Mouse (Mus musculus): Measurements from ENCODE around the gene Gsdma3.

- TF ChIP-seq POLR2A (IDR thresholded peaks at IDR 0.05; ENCODE audit: insufficient read length, low read depth) = peak; percentile 64
- peak; percentile 64 for TF ChIP-seq POLR2AphosphoS2 (IDR thresholded peaks at IDR 0.05; ENCODE audit: insufficient read length, low read depth)
- TF ChIP-seq MYOD1 (IDR thresholded peaks at IDR 0.05; ENCODE audit: control insufficient read depth in 1 of 3, insufficient read length in 2 of 3, low read depth in 2 of 3) = peak in 1 of 3 experiments; percentile 25
- peak; percentile 61 for TF ChIP-seq MAX (IDR thresholded peaks at IDR 0.05; ENCODE audit: low read depth)
- no peak for TF ChIP-seq TCF12 (IDR thresholded peaks at IDR 0.05; ENCODE audit: insufficient read depth, poor library complexity, severe bottlenecking)
- peak; percentile 77 for TF ChIP-seq SRF (IDR thresholded peaks at IDR 0.05; ENCODE audit: control insufficient read depth, insufficient read length, low read depth)
- peak; percentile 0 for TF ChIP-seq USF1 (IDR thresholded peaks at IDR 0.05; ENCODE audit: low read depth)
- no peak for TF ChIP-seq E2F4 (IDR thresholded peaks at IDR 0.05; ENCODE audit: insufficient read depth)
- TF ChIP-seq MYOG (IDR thresholded peaks at IDR 0.05; ENCODE audit: control insufficient read depth in 1 of 3, insufficient read depth in 1 of 3, insufficient read length in 2 of 3, low read depth in 2 of 3) = peak in 1 of 3 experiments; percentile 28
Observed at GRCm38 (mm10) chr11:98586892-98587563, 39.1 kb upstream of the Gsdma3 start, which contains the start of gene Ormdl3.

Data from myocyte (in vitro differentiated cells).